Mouse (Mus musculus): ENCODE results near the gene Lrba.

The Lrba gene

DNA sequence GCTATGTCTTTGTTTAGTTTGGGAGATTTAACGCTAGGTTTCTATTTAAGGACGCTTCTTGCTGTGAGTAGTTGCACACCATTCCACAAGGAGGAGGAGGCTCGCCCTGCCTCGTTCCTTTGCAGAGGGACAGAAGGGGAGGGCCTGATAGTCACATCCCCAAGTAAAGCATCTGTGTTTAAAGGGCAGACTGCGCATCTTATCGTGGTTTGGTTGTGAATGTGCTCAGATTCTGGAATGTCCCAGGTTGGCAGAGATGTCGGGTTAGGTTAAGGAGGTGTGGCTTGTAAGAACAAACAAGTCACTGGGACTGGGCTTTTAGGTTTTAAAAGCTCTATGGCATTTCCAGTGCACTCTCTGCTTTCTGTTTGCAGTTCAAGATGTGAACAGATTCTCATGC is 464.8 kb downstream of the Lrba start:
- DNase-seq: no peak

DNA sequence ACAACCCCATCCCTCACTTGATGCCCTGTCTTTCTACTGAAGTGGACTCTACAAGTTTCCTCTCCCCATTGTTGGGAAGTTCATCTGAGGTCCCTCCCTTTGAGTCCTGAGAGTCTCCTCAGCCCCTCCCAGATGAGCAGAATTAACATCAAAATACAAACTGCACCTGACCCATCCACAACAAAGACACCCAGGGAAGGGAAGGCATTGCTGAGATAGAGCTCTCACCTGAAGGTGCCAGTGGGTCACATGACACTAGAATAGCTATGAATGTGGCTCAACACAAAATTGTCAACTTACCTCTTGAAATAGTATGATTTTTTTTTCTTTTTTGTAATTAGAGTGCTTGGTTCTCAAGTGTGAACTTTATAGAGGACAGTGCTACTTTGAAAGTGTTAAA is 468.3 kb downstream of the Lrba start:
- no peak for DNase-seq

- DNase-seq: no peak
These were observed 469.1 kb downstream of the Lrba start for GRCm38 (mm10) chr3:86693553-86693952.

DNA sequence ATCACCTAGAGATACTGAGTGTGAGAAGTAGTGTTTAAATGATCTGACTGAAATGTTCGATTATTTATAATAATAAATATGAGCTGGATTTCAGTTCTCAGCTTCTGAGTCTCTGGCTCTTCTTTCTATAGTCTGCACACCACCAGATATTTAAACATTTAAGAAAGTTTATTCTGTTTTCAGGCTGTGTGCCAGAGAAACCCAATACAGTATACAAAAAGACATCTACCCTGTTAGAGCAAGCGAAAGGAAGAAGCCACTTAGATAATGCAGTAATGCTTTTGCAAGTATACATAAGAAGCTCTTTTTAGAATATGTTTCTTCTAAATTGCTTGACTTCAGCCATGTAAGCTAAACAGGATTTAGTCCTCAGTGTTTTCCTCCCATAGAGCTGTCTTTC is 474.5 kb downstream of the Lrba start:
- no peak for DNase-seq

GRCm38 (mm10) chr3:86701163-86701563 is 476.7 kb downstream of the Lrba start:
- DNase-seq: no peak

GRCm38 (mm10) chr3:86709472-86709871 is 485.0 kb downstream of the Lrba start:
- no peak for DNase-seq

- DNase-seq: no peak
These were observed 487.1 kb downstream of the Lrba start for GRCm38 (mm10) chr3:86711530-86711929.

DNA sequence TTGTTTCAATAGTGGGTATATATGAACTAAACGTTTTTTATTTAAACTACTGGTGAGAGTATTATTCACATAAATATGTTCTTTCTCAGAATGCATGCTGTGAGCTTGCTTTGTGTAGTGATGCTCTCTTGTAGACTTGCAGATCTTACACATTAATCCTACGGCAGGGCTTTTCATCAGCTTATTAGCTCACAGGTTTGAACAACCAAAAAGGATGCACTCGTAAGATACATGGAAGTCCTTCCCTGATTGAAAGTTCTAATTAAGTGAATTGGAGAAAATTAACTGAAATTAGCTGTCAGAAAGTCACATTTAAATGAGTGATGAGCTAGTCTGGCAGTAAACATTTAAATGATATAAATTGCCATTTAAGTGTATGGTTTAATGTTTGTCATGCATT is 488.3 kb downstream of the Lrba start:
- no peak for DNase-seq

GRCm38 (mm10) chr3:86714446-86714845 is 490.0 kb downstream of the Lrba start:
- DNase-seq: no peak

DNA sequence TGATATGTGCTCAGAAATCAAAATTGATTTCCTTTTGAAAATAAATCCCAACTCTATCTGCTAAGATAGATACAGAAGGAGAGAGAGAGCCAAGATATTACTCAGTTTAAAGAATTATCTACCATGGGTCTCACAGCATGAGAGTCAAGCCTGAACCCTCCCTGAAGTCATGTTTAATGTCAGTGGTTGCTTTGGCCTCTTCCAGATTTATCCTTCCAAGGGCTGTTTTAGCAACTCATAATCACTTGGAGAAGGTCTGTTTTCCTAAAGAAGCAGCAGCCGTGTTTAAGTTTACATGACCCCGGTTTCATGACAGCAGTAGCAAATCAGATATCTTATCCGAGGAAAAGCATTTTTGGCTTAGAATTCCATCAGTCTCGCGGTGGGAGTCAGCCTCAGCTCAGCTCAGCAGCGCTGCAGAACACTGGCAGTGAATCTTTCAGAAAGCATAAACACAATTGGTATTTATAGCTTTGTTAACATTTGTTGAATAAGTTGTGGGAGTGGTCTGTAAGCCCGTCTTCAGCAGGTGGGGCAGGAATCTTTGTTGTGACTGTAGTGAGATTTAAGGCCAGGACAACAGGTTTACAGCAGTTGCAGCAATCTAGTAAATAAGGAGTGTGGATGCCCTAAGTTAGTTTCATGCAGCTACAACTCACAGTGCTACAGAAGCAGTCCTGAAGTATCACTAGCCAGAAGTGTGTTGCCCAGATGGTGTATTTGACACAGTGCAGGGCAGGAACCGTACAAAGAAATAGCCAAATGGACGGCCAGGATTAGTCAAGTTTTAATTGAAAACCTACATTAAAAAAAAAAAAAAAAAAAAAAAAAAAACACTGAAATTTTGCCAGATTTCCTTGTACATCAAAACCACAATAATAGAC is 499.2 kb downstream of the Lrba start:
- no peak for DNase-seq

DNA sequence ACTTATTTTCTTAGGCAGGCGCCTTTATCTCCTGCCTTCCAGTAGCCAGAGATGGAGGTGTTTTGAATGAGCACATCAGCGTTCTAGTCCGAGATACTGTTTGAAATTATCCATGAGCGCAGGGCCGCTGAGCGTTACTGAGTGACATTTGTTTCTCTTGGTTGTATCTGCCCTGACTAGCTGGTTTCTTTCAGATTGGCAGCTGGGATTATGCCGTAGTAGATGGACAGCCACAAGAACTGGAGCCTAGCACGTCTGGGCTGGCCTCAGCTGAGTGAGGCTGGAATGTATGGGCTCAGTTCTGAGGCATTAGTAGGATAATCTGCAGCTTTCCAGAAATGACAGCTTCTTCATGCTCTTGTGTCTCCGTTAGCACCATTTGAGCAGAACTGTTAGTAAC is 500.6 kb downstream of the Lrba start:
- no peak for DNase-seq

DNA sequence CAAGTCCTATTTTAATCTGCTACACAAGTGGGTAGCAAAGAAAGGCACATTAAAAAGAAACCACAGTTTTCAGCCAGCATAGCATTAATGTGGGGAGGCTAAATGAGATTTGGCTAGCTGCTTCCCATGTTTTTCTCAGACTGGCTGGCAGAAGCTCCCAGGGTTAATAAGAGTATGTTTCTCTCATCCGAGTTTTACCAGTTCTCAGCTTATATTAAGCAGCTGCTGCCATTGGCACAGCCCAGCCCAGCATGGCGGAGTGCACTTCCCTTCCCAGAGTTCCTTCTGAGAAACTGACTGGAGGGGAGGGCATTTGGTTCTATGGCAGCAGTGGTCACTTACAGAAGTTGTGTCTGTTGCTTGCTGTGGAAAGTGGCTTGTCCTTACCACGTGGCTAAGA is 514.4 kb downstream of the Lrba start:
- DNase-seq: no peak

- DNase-seq: no peak
These were observed 515.3 kb downstream of the Lrba start for GRCm38 (mm10) chr3:86739745-86740144.

GRCm38 (mm10) chr3:86745348-86745747 is 520.9 kb downstream of the Lrba start:
- DNase-seq: no peak

GRCm38 (mm10) chr3:86745769-86746512 is 521.5 kb downstream of the Lrba start:
- no peak for DNase-seq

GRCm38 (mm10) chr3:86750652-86751051 is 526.2 kb downstream of the Lrba start:
- DNase-seq: no peak

GRCm38 (mm10) chr3:86754178-86754577 is 529.7 kb downstream of the Lrba start:
- no peak for DNase-seq

GRCm38 (mm10) chr3:86754595-86755557 is 530.4 kb downstream of the Lrba start:
- no peak for DNase-seq

- DNase-seq: no peak
These were observed 532.1 kb downstream of the Lrba start for GRCm38 (mm10) chr3:86756548-86756947.

GRCm38 (mm10) chr3:86758727-86759126 is 534.2 kb downstream of the Lrba start:
- no peak for DNase-seq

GRCm38 (mm10) chr3:86759383-86759782 is 534.9 kb downstream of the Lrba start:
- DNase-seq: no peak

- no peak for DNase-seq
These were observed 535.4 kb downstream of the Lrba start for GRCm38 (mm10) chr3:86759834-86760233.

- no peak for DNase-seq
These were observed 536.0 kb downstream of the Lrba start for GRCm38 (mm10) chr3:86760474-86760873.

Data from thymus, postnatal 4 days (tissue).